Mouse (Mus musculus): Measurements from ENCODE around the gene Creld2.
"Not testable (repeated sequence)": the region's sequence is repeated elsewhere in the genome, so short reads cannot be mapped to it uniquely, and the experiment has no call there.

DNA sequence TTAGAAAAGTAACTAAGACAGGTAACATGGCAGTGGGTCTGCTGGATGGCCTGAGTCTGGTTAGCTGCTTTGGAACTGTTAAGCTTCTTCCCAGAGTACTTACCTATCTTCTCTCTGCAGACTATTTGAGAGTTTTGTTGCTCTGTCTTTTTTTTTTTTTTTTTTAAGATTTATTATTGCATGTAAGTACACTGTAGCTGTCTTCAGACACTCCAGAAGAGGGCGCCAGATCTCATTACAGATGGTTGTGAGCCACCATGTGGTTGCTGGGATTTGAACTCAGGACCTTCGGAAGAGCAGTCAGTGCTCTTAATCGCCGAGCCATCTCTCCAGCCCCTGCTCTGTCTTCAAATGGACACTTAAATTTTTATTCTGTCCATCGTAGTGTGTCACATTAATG, 44.8 kb upstream of the Creld2 start:
- TF ChIP-seq CTCF (IDR thresholded peaks at IDR 0.05; ENCODE audit: control insufficient read depth, insufficient read depth, low read length); POLR2A (IDR thresholded peaks at IDR 0.05; ENCODE audit: borderline replicate concordance, control insufficient read depth, low read depth, low read length): not testable (repeated sequence)

Measured in bone marrow, adult 2 months (tissue).